Mouse (Mus musculus): ENCODE data around the gene Psmc6. TPM values are rescaled to one million over a fixed set of nuclear protein-coding genes. Genes with fewer than 3 reads are reported as not detected.

Gene Psmc6
- polyA plus RNA-seq, 1 experiment from 2014 or later: 184 TPM

Other genes with a start within 250 kb of the Psmc6 start
- gene Gpr137c, start 110.1 kb upstream of the Psmc6 start, polyA plus RNA-seq (2015; fragmentation: Nextera tagmentation; extraction: Ambion mirVana): 13.8 and 15.0 TPM in 2 replicates
- gene Txndc16, start 109.5 kb upstream of the Psmc6 start, polyA plus RNA-seq (2015; fragmentation: Nextera tagmentation; extraction: Ambion mirVana): 29.9 and 30.5 TPM in 2 replicates
- gene Ero1l, start 11.0 kb upstream of the Psmc6 start, polyA plus RNA-seq (2015; fragmentation: Nextera tagmentation; extraction: Ambion mirVana): 29.4 and 33.7 TPM in 2 replicates
- gene Styx, start 21.3 kb downstream of the Psmc6 start, polyA plus RNA-seq (2015; fragmentation: Nextera tagmentation; extraction: Ambion mirVana): 52.6 and 54.7 TPM in 2 replicates
- gene Gnpnat1, start 75.1 kb downstream of the Psmc6 start, polyA plus RNA-seq (2015; fragmentation: Nextera tagmentation; extraction: Ambion mirVana): 29.2 and 30.6 TPM in 2 replicates
- gene Fermt2, start 200.3 kb downstream of the Psmc6 start, polyA plus RNA-seq (2015; fragmentation: Nextera tagmentation; extraction: Ambion mirVana): 53.0 and 53.5 TPM in 2 replicates

Data from midbrain, embryonic 13.5 days (tissue).